Mouse (Mus musculus) G1E (cell line): Measurements from ENCODE around the gene Zfp609. TPM values are rescaled to one million over a fixed set of nuclear protein-coding genes. Genes with fewer than 3 reads are reported as not detected.
A peak's percentile ranks its signal among the peaks of the same experiment; 100 is the strongest.
"Not testable (repeated sequence)": the region's sequence is repeated elsewhere in the genome, so short reads cannot be mapped to it uniquely, and the experiment has no call there.

Experiments
- ATAC-seq: 2 replicates; pipeline ENCODE4 v1.8.0; 2016; ENCODE audit warnings: mild to moderate bottlenecking; ENCODE audit not compliant: insufficient number of reproducible peaks, poor library complexity, low FRiP score, severe bottlenecking; ENCODE audit errors: extremely low read depth
- DNase-seq: peaks from one replicate; pipeline ENCODE4 v3.0.0; 2012; ENCODE audit warnings: low spot score
- H3K27me3 ChIP-seq: 2 replicates; pipeline ENCODE4 v1.6.1; 2012; ENCODE audit warnings: mild to moderate bottlenecking, low read length, inconsistent platforms; ENCODE audit not compliant: insufficient read depth
- H3K36me3 ChIP-seq: replicated peaks from 2 replicates; pipeline ENCODE3; 2012; ENCODE audit warnings: mild to moderate bottlenecking, inconsistent platforms
- H3K4me1 ChIP-seq: 2 replicates; pipeline ENCODE4 v1.6.1; 2012; ENCODE audit warnings: low read depth, low read length, inconsistent platforms, mixed read lengths; ENCODE audit not compliant: insufficient read depth
- H3K4me3 ChIP-seq: 2 replicates; pipeline ENCODE4 v1.5.1; 2012; ENCODE audit warnings: low read depth, mild to moderate bottlenecking, inconsistent platforms, low read length, moderate library complexity, mixed read lengths
- H3K9me3 ChIP-seq: replicated peaks from 2 replicates; pipeline ENCODE4 v1.6.1; 2012; ENCODE audit warnings: inconsistent platforms
- CTCF ChIP-seq: IDR thresholded peaks from 2 replicates; pipeline ENCODE4 v1.5.1; 2012; ENCODE audit warnings: low read depth, low read length, inconsistent platforms, mixed read lengths
- GATA1 ChIP-seq: IDR thresholded peaks from 2 replicates; pipeline ENCODE4 v1.6.1; 2012; ENCODE audit warnings: borderline replicate concordance, low read length, inconsistent platforms, mixed read lengths
- GATA2 ChIP-seq: IDR thresholded peaks from 2 replicates; pipeline ENCODE4 v1.6.1; 2012; ENCODE audit warnings: low read depth, low read length, inconsistent platforms, borderline replicate concordance
- POLR2AphosphoS5 ChIP-seq: IDR thresholded peaks from 2 replicates; pipeline ENCODE4 v1.6.1; 2012; ENCODE audit warnings: low read depth, low read length, inconsistent platforms; ENCODE audit not compliant: insufficient replicate concordance
- TAL1 ChIP-seq: conservative IDR thresholded peaks from 2 replicates; pipeline ENCODE4 v1.6.1; 2012; ENCODE audit warnings: low read depth, low read length, inconsistent platforms, mixed read lengths
- polyA plus RNA-seq: library from polyadenylated mRNA; stranded (reverse); fragments of >175 nt; gene quantifications from 2 replicates; pipeline ENCODE4 v1.2.3, GENCODE M21; 2012
- total RNA-seq, 2 experiments: library from RNA; stranded (forward) in 1 of 2; stranded (reverse) in 1 of 2; fragments of 200-1000 nt in 1 of 2; fragments of >200 nt in 1 of 2; fragmentation: Nextera tagmentation in 1 of 2; gene quantifications; 2 replicates each; pipeline ENCODE4 v1.2.3; 2014 to 2017

The Zfp609 gene
- total and polyA plus RNA-seq, 3 experiments: 4.0 to 83.9 (median 60.3) TPM

- peaks cover 85% of the 10 kb centered on the region for H3K36me3 ChIP-seq
- no peak overlapping the region for H3K4me3 ChIP-seq
- peak; percentile 60 for ATAC-seq
- peak; percentile 64 for DNase-seq
- H3K4me1 ChIP-seq: peaks cover 24% of the 10 kb centered on the region
- H3K9me3 ChIP-seq: no peaks in the 10 kb centered on the region
- no peaks in the 10 kb centered on the region for H3K27me3 ChIP-seq
- TF ChIP-seq POLR2AphosphoS5: no peak
- no peak for TF ChIP-seq TAL1
- TF ChIP-seq GATA2: no peak
- TF ChIP-seq CTCF: no peak
- no peak for TF ChIP-seq GATA1
These were observed 134.3 kb downstream of the Zfp609 start for GRCm38 (mm10) chr9:65692959-65693603.

GRCm38 (mm10) chr9:65692466-65692865 lies 134.9 kb downstream of the Zfp609 start:
- ATAC-seq (no peak), DNase-seq (no peak)
- Histone ChIP-seq H3K9me3 (no peaks in the 10 kb centered on the region), H3K4me1 (peaks cover 24% of the 10 kb centered on the region), H3K36me3 (peaks cover 85% of the 10 kb centered on the region), H3K27me3 (no peaks in the 10 kb centered on the region), H3K4me3 (no peak overlapping the region)
- no peak for TF ChIP-seq TAL1
- TF ChIP-seq POLR2AphosphoS5: no peak
- no peak for TF ChIP-seq GATA1
- TF ChIP-seq GATA2: no peak
- TF ChIP-seq CTCF: no peak

GRCm38 (mm10) chr9:65689869-65690268 lies 137.5 kb downstream of the Zfp609 start:
- not testable (repeated sequence) for ATAC-seq, H3K27me3 ChIP-seq, DNase-seq, H3K9me3 ChIP-seq, H3K4me3 ChIP-seq
- Histone ChIP-seq H3K36me3 (peaks cover 80% of the 10 kb centered on the region), H3K4me1 (peaks cover 32% of the 10 kb centered on the region)

GRCm38 (mm10) chr9:65684704-65685103 lies 142.7 kb downstream of the Zfp609 start:
- TF ChIP-seq GATA2: no peak
- TF ChIP-seq GATA1: no peak
- TF ChIP-seq TAL1: no peak
- no peak for TF ChIP-seq CTCF
- TF ChIP-seq POLR2AphosphoS5: no peak
- H3K4me3 ChIP-seq: no peak overlapping the region
- DNase-seq (no peak), ATAC-seq (no peak)
- peaks cover 53% of the 10 kb centered on the region for H3K36me3 ChIP-seq
- H3K27me3 ChIP-seq: no peaks in the 10 kb centered on the region
- peaks cover 26% of the 10 kb centered on the region for H3K4me1 ChIP-seq
- H3K9me3 ChIP-seq: no peaks in the 10 kb centered on the region

GRCm38 (mm10) chr9:65682994-65683393 lies 144.4 kb downstream of the Zfp609 start:
- DNase-seq: no peak
- no peak overlapping the region for H3K4me3 ChIP-seq
- no peak for ATAC-seq
- TF ChIP-seq CTCF: no peak; the same call in 1 of the 2 replicates
- no peak for TF ChIP-seq GATA2
- no peak for TF ChIP-seq TAL1
- no peaks in the 10 kb centered on the region for H3K27me3 ChIP-seq
- peaks cover 53% of the 10 kb centered on the region for H3K36me3 ChIP-seq
- H3K4me1 ChIP-seq: peaks cover 35% of the 10 kb centered on the region
- H3K9me3 ChIP-seq: no peaks in the 10 kb centered on the region

- Histone ChIP-seq H3K36me3 (peaks cover 45% of the 10 kb centered on the region), H3K4me3 (no peak overlapping the region), H3K4me1 (peaks cover 35% of the 10 kb centered on the region), H3K9me3 (no peaks in the 10 kb centered on the region), H3K27me3 (no peaks in the 10 kb centered on the region)
- DNase-seq (no peak), ATAC-seq (no peak)
- TF ChIP-seq TAL1 (no peak), POLR2AphosphoS5 (no peak), GATA2 (no peak), GATA1 (no peak), CTCF (no peak)
These were observed 145.2 kb downstream of the Zfp609 start for GRCm38 (mm10) chr9:65682183-65682582.

GRCm38 (mm10) chr9:65681634-65681940 lies 145.8 kb downstream of the Zfp609 start:
- H3K27me3 ChIP-seq: no peaks in the 10 kb centered on the region
- ATAC-seq (no peak), DNase-seq (no peak)
- H3K36me3 ChIP-seq: peaks cover 42% of the 10 kb centered on the region
- TF ChIP-seq TAL1 (no peak), POLR2AphosphoS5 (no peak), GATA2 (no peak), GATA1 (no peak), CTCF (no peak)
- peaks cover 38% of the 10 kb centered on the region for H3K4me1 ChIP-seq
- no peak overlapping the region for H3K4me3 ChIP-seq
- H3K9me3 ChIP-seq: no peaks in the 10 kb centered on the region
